Mouse (Mus musculus): ENCODE data around the gene Jam2.
A peak's percentile ranks its signal among the peaks of the same experiment; 100 is the strongest.

The Jam2 gene

DNA sequence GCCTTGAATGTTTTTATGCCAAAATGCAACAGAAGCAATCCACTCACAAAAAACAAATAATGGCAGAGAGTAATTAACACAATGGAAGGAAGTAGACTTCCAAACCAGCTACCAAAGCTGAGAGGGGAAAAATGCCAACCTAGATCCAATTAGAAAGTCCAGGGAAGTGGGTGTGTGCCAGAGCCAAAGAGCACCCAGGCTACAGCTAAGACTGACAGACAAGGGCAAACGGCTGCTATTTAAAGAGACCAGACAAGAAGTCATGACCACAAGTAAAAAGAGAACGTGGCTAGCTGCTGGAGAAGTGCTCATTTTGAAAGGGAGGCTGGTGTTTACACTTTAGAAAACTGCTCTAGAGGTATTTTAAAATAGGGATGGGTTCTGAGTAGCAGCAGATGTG, 9.4 kb downstream of the Jam2 start:
- DNase-seq: no peak

DNA sequence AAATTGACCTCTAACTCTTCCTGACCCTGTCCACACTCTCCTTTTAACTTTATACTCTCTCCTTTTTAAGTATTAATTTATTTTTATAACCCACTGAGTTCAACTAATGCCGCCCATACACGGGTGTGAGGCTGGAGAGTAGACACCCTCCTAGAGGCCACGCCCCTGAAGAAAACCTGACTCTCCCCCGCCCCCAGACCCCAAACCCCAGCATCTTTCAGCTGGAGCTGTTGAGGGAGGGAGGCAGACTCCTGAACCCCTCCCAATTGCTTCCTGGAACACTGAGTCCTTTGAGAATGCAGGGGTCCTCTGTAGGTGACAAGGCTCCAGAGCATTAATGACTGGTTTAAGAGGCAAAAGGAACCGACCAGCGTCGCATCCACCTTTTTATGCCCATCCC, 11.0 kb downstream of the Jam2 start:
- no peak for DNase-seq

GRCm38 (mm10) chr16:84790595-84791165, 16.8 kb downstream of the Jam2 start:
- DNase-seq: no peak

DNA sequence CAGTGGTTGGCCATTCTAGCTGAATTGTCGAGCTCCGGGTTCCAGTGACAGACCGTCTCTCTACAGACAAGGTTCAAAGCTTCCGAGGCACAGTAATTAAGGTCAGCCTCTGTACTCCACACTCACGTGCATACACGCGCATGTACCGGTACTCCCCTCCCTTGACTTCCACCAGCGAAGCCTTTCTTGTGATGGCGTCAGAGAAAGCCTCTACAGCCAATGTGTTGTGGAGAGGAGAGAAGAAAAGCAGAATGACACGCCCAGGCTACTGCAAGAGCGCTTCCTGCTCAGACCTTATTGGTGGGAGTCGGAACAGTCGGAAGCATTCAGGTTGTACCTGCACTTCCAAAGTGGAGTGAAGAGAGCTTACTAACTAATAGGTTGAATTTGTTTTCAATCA, 19.5 kb downstream of the Jam2 start:
- no peak for DNase-seq

DNA sequence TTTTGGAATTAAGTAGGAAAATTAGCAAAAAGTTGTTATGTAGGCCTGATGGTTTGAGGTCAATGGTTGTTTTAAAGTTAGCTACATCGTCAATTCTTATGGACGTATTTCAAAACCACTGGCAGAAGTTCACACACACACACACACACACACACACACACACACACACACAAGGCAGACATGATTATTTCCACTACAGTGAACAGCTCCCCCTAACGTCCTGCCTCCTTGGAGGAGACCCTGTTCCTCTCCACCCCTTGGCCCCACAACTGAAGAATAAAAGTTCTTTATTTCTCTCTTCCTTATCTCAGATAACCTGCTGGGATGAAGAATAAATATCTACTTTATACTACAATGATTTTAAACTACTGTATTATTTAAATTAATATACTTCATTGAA, 21.4 kb downstream of the Jam2 start:
- no peak for DNase-seq

- DNase-seq: no peak
These were observed 22.8 kb downstream of the Jam2 start for GRCm38 (mm10) chr16:84796678-84797077.

- no peak for DNase-seq
These were observed 26.1 kb downstream of the Jam2 start for GRCm38 (mm10) chr16:84800038-84800437.

DNA sequence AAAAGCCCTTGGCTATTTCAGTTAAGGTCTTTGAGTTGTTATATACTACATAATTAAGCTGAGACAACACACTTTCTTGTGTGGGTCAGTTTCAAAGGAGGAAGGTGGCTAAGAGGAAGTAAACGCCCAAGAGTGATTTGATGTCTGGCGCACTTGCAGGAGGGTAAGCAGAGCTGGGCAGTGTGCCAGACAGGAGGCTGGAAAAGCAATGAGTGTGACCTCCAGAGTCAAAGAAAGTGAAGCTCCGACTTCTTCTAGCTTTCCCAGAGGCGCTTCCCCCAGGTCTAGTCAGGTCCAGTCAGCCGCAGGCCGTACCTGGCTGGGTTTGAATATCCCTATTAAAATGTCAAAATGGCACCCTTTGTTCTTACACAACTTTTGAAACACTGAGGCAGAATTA, 28.3 kb downstream of the Jam2 start:
- DNase-seq: peak; percentile 49 to 64

- peak; percentile 9 to 38 for DNase-seq
These were observed 30.9 kb downstream of the Jam2 start for GRCm38 (mm10) chr16:84804866-84805265.

DNA sequence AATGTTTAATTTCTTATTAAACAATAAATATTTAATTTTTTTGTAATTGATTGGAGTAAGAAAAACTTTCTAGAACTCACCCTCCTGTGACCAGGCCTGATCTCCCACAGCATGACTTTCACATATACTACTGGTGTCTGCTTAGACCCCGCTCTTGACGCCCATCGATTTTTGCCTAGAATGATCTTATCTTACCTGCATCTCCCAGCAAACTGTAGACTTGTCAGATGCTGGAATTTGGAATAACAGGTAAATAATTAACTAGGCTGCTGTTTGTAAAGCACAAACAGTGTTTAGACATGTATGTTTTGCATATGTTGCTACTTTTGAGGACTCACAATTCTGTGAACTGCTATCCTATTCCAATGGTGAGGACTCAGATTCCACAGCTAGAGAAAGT, 32.3 kb downstream of the Jam2 start:
- DNase-seq: no peak

- no peak for DNase-seq
These were observed 34.0 kb downstream of the Jam2 start for GRCm38 (mm10) chr16:84807874-84808273.

GRCm38 (mm10) chr16:84810254-84810653, 36.3 kb downstream of the Jam2 start:
- no peak for DNase-seq

- no peak for DNase-seq
These were observed 39.9 kb downstream of the Jam2 start for GRCm38 (mm10) chr16:84813852-84814251.

GRCm38 (mm10) chr16:84814511-84814910, 40.6 kb downstream of the Jam2 start:
- no peak for DNase-seq

GRCm38 (mm10) chr16:84817423-84817822, 43.5 kb downstream of the Jam2 start:
- DNase-seq: peak in 1 of 2 experiments; percentile 31

DNA sequence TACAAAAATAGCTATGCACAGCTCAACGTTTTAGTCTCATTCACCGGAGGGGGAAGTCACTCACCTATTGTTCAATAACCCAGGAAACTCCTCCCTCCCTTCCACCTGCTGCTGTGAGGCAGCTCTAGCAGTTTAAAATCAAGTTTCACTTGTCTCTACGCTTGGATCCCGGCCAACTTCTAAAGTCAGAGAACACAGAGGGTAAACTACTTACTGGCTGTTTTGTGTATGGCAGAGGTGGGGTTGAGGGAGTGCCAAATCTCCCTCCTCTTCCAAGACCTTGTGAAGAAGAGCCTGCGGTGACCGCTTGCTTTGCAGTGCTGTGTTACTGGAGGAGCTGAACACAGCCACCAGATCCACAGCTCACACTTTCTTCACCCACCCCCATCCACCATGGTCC, 51.1 kb downstream of the Jam2 start:
- DNase-seq: peak; percentile 71 to 77

GRCm38 (mm10) chr16:84831696-84832095, 57.8 kb downstream of the Jam2 start:
- no peak for DNase-seq

GRCm38 (mm10) chr16:84832736-84833135, 58.8 kb downstream of the Jam2 start:
- DNase-seq: peak in 1 of 2 experiments; percentile 9

- DNase-seq: no peak
These were observed 60.4 kb downstream of the Jam2 start for GRCm38 (mm10) chr16:84834344-84834743.

DNA sequence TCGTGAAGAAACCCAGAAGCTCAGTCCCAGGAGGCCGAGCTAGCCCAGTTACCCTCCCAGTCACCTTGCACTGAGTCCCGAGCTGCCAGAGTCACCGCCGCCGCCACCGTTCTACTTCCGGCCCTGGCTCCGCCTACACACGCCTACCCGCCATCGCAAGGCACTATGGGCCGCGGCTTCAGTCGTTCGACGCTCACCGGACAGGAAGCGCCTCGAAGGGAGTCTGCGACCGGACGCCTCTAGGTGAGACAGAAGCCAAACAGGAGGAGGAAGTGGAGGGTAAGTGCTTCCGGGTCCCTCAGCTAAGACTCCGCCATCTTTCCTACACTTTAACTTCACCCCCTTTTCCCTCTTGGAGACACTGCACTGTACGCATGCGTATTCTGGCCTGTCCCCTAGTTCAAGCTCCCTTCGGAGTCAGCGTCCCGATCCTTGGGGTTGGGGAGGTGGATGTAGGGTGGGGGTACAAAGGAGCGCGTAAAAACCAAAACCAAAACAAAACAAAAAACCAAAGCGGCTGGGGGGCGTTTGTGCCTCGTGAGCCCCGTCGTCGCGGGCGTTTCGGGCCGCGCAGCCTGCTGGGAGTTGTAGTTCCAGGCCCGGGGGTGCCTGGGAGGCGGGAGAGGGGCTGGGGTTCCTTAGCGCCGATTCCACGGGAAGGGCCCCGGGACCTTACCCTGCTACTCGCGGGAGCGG, 61.0 kb downstream of the Jam2 start, which contains the start of gene Gabpa:
TSS of gene Gabpa (plus strand) at position 181 of the 696 bp plus-strand sequence.
- DNase-seq: peak; percentile 93 to 97

- DNase-seq: peak; percentile 83 to 87
These were observed 61.5 kb downstream of the Jam2 start, which contains the start of gene Atp5j for GRCm38 (mm10) chr16:84835441-84835822. Atp5j (minus strand) TSS chr16:84835625.

DNA sequence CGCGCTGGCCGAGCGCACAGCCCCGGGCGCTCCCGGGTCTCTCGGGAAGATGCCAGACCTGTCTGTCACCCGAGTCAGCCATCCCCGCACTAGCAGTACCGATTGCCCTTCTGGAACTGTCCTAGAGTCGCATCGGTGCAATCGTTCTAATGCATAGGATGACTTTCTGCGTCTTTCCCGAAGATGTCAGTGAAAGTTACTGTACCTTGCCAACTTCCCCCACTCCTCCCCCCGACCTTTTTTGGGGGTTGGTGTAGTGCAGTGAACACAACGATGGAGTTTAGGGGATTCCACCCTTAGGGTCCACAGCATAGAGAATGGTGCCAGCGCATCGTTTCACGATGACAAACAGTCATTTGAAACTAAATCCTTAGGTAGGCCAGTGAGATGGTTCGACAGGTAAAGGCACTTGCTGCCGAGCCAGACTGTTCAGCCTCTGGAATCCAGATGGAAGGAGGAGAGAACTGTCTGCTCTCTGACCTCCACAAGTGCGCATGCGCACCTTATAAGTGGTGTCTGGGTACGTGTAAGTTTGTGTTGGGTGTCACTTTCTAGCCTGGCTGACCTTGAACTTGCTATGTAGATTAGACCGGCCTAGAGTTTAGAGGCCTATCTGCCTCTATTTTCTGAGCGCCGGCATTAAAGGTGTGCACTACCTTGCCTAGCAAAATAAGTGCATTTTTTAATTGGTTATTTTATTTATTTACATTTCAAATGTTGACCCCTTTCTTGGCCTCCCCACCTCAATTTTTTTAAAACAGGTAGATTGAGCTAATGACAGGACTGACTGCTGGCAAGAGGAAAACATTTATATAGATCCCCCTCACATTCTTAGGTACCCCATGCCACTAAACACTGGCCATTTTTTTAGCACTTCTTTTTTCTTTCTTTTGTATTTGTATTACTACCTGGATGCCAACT, 62.2 kb downstream of the Jam2 start:
- DNase-seq: peak; percentile 78 to 80

DNA sequence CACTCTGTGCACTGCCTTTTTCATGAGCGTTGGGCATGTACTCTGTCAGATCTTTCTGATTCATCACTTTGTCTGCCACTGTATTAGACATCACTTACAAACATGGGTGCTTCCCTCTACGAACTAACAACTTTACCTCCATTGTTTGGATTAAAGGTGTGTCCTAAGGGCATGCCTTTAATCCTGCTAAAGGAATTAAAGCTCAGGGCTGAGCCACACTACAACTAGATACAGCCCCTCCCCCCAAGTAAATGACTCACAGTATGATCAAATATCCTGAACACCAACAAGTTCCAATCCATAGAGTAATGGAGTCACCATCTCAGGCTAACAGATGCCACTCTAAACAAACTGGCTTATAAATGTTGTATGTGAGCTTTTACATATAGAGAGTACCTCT, 64.7 kb downstream of the Jam2 start:
- DNase-seq: no peak

DNA sequence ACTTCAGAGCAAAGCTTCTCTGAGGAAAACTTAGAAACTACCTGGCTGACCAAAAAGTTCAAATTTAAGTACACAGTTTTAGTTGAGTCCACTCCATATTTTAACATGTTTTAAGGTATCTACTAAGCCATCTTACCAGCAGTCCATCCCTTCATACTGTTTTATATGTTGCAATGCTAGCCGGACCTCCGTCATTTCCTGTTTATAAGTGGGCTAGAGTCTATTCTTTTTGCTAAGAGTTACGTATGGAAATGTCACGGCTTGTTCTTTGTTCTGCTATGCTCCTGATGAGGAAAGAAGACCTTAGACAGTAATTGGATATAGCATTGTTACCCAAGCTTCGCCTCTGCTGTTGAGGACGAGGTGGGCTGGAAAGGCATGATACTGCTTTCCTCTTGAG, 79.6 kb downstream of the Jam2 start:
- DNase-seq: no peak
